ENCODE assay signal across 41 mouse cellular contexts in the genomic region with DNA sequence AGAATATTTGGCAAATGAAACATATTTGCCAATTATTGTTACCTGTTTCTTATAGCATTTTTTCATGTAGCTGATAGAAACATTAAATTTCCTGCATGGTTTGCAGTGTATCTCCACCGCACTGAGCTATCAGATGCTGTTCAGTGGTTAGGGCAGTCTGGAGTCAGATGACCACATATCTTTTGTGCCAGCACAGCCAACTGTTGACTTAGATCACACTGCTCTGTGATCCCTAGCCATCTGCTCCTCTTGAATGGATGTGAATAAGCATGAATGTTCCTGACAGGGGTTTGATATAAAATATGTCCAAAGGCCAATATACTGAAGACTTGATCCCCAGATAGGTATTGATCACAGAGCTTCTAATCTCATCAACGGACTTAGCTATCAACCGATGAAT. TPM values are rescaled to one million over a fixed set of nuclear protein-coding genes. Genes with fewer than 3 reads are reported as not detected.
"Had no signal": no experiment of that assay in that cellular context is flagged by ENCODE, and none has a peak within 500 bp of the region (broad histone marks: within the 10 kb centered on the region; RNA-seq: fewer than 3 reads in every experiment).

No protein-coding gene starts in this region.

- H3K27ac ChIP-seq: gastrocnemius, adult 2 months; hindbrain, embryonic 10.5 days; hindbrain, embryonic 13.5 days; hindbrain, embryonic 15.5 days; intestine, embryonic 15.5 days; kidney, embryonic 15.5 days; kidney, postnatal 0 days; limb, embryonic 13.5 days; limb, embryonic 15.5 days; liver, embryonic 12.5 days; liver, embryonic 14.5 days had no signal

- H3K9ac ChIP-seq: heart, embryonic 12.5 days; hindbrain, embryonic 13.5 days; hindbrain, embryonic 15.5 days; intestine, embryonic 15.5 days; kidney, embryonic 15.5 days; limb, embryonic 13.5 days; limb, embryonic 15.5 days; liver, embryonic 12.5 days; liver, embryonic 14.5 days had no signal

- DNase-seq: gastrocnemius, adult 2 months; gastrocnemius, postnatal 10 days; gastrocnemius, postnatal 25 days; heart, adult 18-20 months; heart, postnatal 10 days; heart, postnatal 4 days; kidney, adult 18-20 months; kidney, adult 9 months; kidney, postnatal 14 days; kidney, postnatal 36 days; layer of hippocampus, adult 9-11 months; layer of hippocampus, postnatal 36 days had no signal

- H3K27me3 ChIP-seq: intestine, embryonic 15.5 days had no signal

- H3K36me3 ChIP-seq: heart, embryonic 12.5 days; hindbrain, embryonic 10.5 days; hindbrain, embryonic 13.5 days; hindbrain, embryonic 15.5 days; intestine, embryonic 15.5 days; kidney, embryonic 15.5 days; limb, embryonic 13.5 days; limb, embryonic 15.5 days; liver, embryonic 12.5 days had no signal

- H3K4me2 ChIP-seq: heart, embryonic 12.5 days; hindbrain, embryonic 13.5 days; hindbrain, embryonic 15.5 days; intestine, embryonic 15.5 days; kidney, embryonic 15.5 days; limb, embryonic 13.5 days; limb, embryonic 15.5 days; liver, embryonic 12.5 days had no signal

- H3K9me3 ChIP-seq: hindbrain, embryonic 10.5 days; hindbrain, embryonic 15.5 days; intestine, embryonic 15.5 days; kidney, embryonic 15.5 days; limb, embryonic 15.5 days; liver, embryonic 12.5 days had no signal

- H3K4me3 ChIP-seq: gastrocnemius, adult 2 months; heart, embryonic 12.5 days; hindbrain, embryonic 10.5 days; hindbrain, embryonic 13.5 days; hindbrain, embryonic 15.5 days; intestine, embryonic 15.5 days; kidney, embryonic 15.5 days; limb, embryonic 13.5 days; limb, embryonic 15.5 days; liver, embryonic 12.5 days had no signal

- H3K4me1 ChIP-seq: hindbrain, embryonic 10.5 days; hindbrain, embryonic 13.5 days; hindbrain, embryonic 15.5 days; intestine, embryonic 15.5 days; kidney, embryonic 15.5 days; limb, embryonic 13.5 days; limb, embryonic 15.5 days; liver, embryonic 12.5 days had no signal

RNA-seq across cellular contexts. Expression of gene 4930447C04Rik, which starts 17.9 kb away (rescaled TPM):
- total RNA-seq: gastrocnemius, adult 2 months; liver, adult 2 months had no signal
- polyA plus RNA-seq: inflammation-experienced regulatory T-cells, adult 6 months; large intestine, adult 2 months; liver, adult 2 months had no signal

RNA-seq across cellular contexts. Expression of gene Six6, which starts 18.8 kb away (rescaled TPM):
- total RNA-seq: gastrocnemius, adult 2 months; gastrocnemius, postnatal 10 days; gastrocnemius, postnatal 25 days; gastrocnemius, postnatal 4 days; granulocyte monocyte progenitor cell, adult 5-6 weeks; heart, adult 18-20 months; heart, adult 8-10 months; heart, postnatal 10 days; heart, postnatal 25 days; heart, postnatal 4 days; layer of hippocampus, adult 18-20 months; layer of hippocampus, adult 8-10 months; layer of hippocampus, postnatal 14 days; layer of hippocampus, postnatal 36 days; left cerebral cortex, adult 18-20 months; left cerebral cortex, adult 8-10 months; left cerebral cortex, postnatal 14 days; left cerebral cortex, postnatal 36 days; liver, adult 2 months had no signal
- polyA plus RNA-seq: heart, embryonic 12.5 days; heart, embryonic 14.5 days; heart, embryonic 16.5 days; hindbrain, embryonic 13.5 days; hindbrain, embryonic 15.5 days; inflammation-experienced regulatory T-cells, adult 6 months; intestine, embryonic 15.5 days; intestine, postnatal 0 days; kidney, embryonic 15.5 days; kidney, postnatal 0 days; large intestine, adult 2 months; limb, embryonic 11.5 days; limb, embryonic 13.5 days; limb, embryonic 15.5 days; liver, adult 2 months; liver, embryonic 12.5 days; liver, embryonic 14.5 days had no signal
